Mouse (Mus musculus): ENCODE results near the gene Zfp57. TPM values are rescaled to one million over a fixed set of nuclear protein-coding genes. Genes with fewer than 3 reads are reported as not detected.

The Zfp57 gene
- polyA plus RNA-seq, 1 experiment from 2014 or later = 241 TPM

DNA sequence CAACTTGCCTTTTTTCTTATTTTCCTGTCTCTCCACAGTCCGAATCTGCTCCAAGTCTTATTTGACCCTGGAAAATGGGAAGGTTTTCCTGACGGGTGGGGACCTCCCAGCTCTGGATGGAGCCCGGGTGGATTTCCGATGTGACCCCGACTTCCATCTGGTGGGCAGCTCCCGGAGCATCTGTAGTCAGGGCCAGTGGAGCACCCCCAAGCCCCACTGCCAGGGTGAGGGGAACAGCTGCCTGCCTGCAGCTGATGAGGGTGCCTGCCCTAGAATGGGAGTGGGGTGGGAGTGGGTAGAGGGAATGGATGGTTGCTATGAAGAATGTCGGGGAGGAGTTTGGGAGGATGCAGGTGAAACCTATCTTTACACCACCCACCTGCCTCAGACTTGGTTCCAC is 47.4 kb downstream of the Zfp57 start:
- H3K27ac ChIP-seq (replicated peaks) = no peak overlapping the region
- peak overlapping the region; percentile 80 for H3K4me3 ChIP-seq
- H3K4me2 ChIP-seq = peak overlapping the region; percentile 88
- peaks cover 11% of the 10 kb centered on the region; the same call in 1 of the 2 replicates for H3K36me3 ChIP-seq
- H3K9me3 ChIP-seq = no peaks in the 10 kb centered on the region
- H3K27me3 ChIP-seq = peaks cover 5% of the 10 kb centered on the region; the same call in 1 of the 2 replicates
- 68% methylated on average over 7 of the region's 7 CpGs for WGBS
- ATAC-seq (ENCODE audit: low read depth) = no peak
- peak overlapping the region; percentile 98 for H3K9ac ChIP-seq
- H3K4me1 ChIP-seq (replicated peaks) = peaks cover 70% of the 10 kb centered on the region

- WGBS = 1% methylated on average over 39 of the region's 39 CpGs
- H3K36me3 ChIP-seq = peaks cover 25% of the 10 kb centered on the region
- H3K27ac ChIP-seq (replicated peaks) = peak overlapping the region; percentile 86
- no peaks in the 10 kb centered on the region for H3K9me3 ChIP-seq
- peak overlapping the region; percentile 88 for H3K4me2 ChIP-seq
- peaks cover 69% of the 10 kb centered on the region for H3K4me1 ChIP-seq (replicated peaks)
- H3K4me3 ChIP-seq = peak overlapping the region; percentile 80
- ATAC-seq (ENCODE audit: low read depth) = peak; percentile 1
- peak overlapping the region; percentile 93 for H3K9ac ChIP-seq
- H3K27me3 ChIP-seq = peaks cover 5% of the 10 kb centered on the region; the same call in 1 of the 2 replicates
These were observed 48.8 kb downstream of the Zfp57 start for GRCm38 (mm10) chr17:37049570-37050310.

- H3K9me3 ChIP-seq = no peaks in the 10 kb centered on the region
- H3K4me2 ChIP-seq = peak overlapping the region; percentile 88
- H3K27ac ChIP-seq (replicated peaks) = peak overlapping the region; percentile 86
- H3K9ac ChIP-seq = peak overlapping the region; percentile 93
- peak overlapping the region; percentile 80 for H3K4me3 ChIP-seq
- H3K4me1 ChIP-seq (replicated peaks) = peaks cover 63% of the 10 kb centered on the region
- peaks cover 5% of the 10 kb centered on the region; the same call in 1 of the 2 replicates for H3K27me3 ChIP-seq
- ATAC-seq (ENCODE audit: low read depth) = peak; percentile 60
- WGBS = 2% methylated on average over 22 of the region's 22 CpGs
- H3K36me3 ChIP-seq = peaks cover 32% of the 10 kb centered on the region
These were observed 49.4 kb downstream of the Zfp57 start for GRCm38 (mm10) chr17:37050399-37050798.

- peaks cover 63% of the 10 kb centered on the region for H3K4me1 ChIP-seq (replicated peaks)
- ATAC-seq (ENCODE audit: low read depth) = peak; percentile 21
These were observed 49.9 kb downstream of the Zfp57 start for GRCm38 (mm10) chr17:37050876-37051275.

GRCm38 (mm10) chr17:37051745-37052144 is 50.8 kb downstream of the Zfp57 start:
- H3K4me1 ChIP-seq (replicated peaks) = peaks cover 61% of the 10 kb centered on the region
- H3K36me3 ChIP-seq = peaks cover 45% of the 10 kb centered on the region
- peaks cover 5% of the 10 kb centered on the region; the same call in 1 of the 2 replicates for H3K27me3 ChIP-seq
- H3K4me2 ChIP-seq = peak overlapping the region; percentile 88
- no peaks in the 10 kb centered on the region for H3K9me3 ChIP-seq
- H3K9ac ChIP-seq = peak overlapping the region; percentile 93
- peak overlapping the region; percentile 80 for H3K4me3 ChIP-seq
- 55% methylated on average over 4 of the region's 4 CpGs for WGBS
- no peak overlapping the region for H3K27ac ChIP-seq (replicated peaks)
- ATAC-seq (ENCODE audit: low read depth) = no peak

More at GRCm38 (mm10) chr17:37050876-37051275, 49.9 kb downstream of the Zfp57 start:
- WGBS = under 1% methylated on average over 27 of the region's 27 CpGs
- Histone ChIP-seq H3K4me2 (peak overlapping the region; percentile 88), H3K36me3 (peaks cover 36% of the 10 kb centered on the region), H3K9me3 (no peaks in the 10 kb centered on the region), H3K27ac (replicated peaks) (peak overlapping the region; percentile 86), H3K4me3 (peak overlapping the region; percentile 80), H3K9ac (peak overlapping the region; percentile 93), H3K27me3 (peaks cover 5% of the 10 kb centered on the region; the same call in 1 of the 2 replicates)

DNA sequence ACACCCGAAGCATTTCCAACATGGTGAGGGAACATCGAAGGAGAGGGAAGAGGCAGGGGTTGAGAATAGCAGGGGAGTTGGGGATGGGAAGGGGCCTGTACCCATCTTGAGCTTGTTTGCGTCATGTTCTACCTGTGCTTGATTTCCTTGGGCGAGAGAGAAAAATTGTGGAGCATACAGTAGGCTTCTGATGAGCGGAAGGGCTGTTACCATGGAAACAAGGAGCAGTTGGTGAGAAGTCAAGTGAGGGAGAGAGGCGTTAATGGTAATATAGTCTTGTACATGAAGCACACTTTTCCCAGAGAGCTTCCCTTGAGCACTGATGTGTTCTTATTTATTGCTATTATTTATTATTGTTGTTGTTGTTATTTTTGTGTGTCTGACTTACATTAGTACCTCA is 56.0 kb downstream of the Zfp57 start:
- no peak for ATAC-seq (ENCODE audit: low read depth)
- H3K36me3 ChIP-seq = peaks cover 97% of the 10 kb centered on the region
- WGBS = 77% methylated on average over 6 of the region's 6 CpGs
- H3K4me3 ChIP-seq = no peak overlapping the region
- no peak overlapping the region for H3K27ac ChIP-seq (replicated peaks)
- H3K4me2 ChIP-seq = no peak overlapping the region
- peaks cover 15% of the 10 kb centered on the region for H3K4me1 ChIP-seq (replicated peaks)
- no peaks in the 10 kb centered on the region for H3K9me3 ChIP-seq
- H3K9ac ChIP-seq = no peak overlapping the region
- no peaks in the 10 kb centered on the region for H3K27me3 ChIP-seq

Other genes starting within 250 kb of the Zfp57 start
- not detected in 2 replicates for gene H2-M10.5, start 228.3 kb upstream of the Zfp57 start, polyA plus RNA-seq (2015; fragmentation: Nextera tagmentation; extraction: Ambion mirVana)
- gene H2-M10.6, start 189.0 kb upstream of the Zfp57 start, polyA plus RNA-seq (2015; fragmentation: Nextera tagmentation; extraction: Ambion mirVana) = not detected in 2 replicates
- gene Trim26, start 164.0 kb upstream of the Zfp57 start, polyA plus RNA-seq (2015; fragmentation: Nextera tagmentation; extraction: Ambion mirVana) = 48.0 and 48.2 TPM in 2 replicates
- gene Trim15, start 134.0 kb upstream of the Zfp57 start, polyA plus RNA-seq (2015; fragmentation: Nextera tagmentation; extraction: Ambion mirVana) = 0.43 and 0.61 TPM in 2 replicates
- gene Trim10, start 131.6 kb upstream of the Zfp57 start, polyA plus RNA-seq (2015; fragmentation: Nextera tagmentation; extraction: Ambion mirVana) = 1.3 and 1.6 TPM in 2 replicates
- not detected in 2 replicates for gene Trim40, start 111.0 kb upstream of the Zfp57 start, polyA plus RNA-seq (2015; fragmentation: Nextera tagmentation; extraction: Ambion mirVana)
- gene Trim31, start 103.0 kb upstream of the Zfp57 start, polyA plus RNA-seq (2015; fragmentation: Nextera tagmentation; extraction: Ambion mirVana) = not detected in 2 replicates
- gene Rnf39, start 58.2 kb upstream of the Zfp57 start, polyA plus RNA-seq (2015; fragmentation: Nextera tagmentation; extraction: Ambion mirVana) = 1.1 and 1.3 TPM in 2 replicates
- gene Ppp1r11, start 49.4 kb upstream of the Zfp57 start, polyA plus RNA-seq (2015; fragmentation: Nextera tagmentation; extraction: Ambion mirVana) = 181 and 191 TPM in 2 replicates
- 71.7 and 72.7 TPM in 2 replicates for gene Znrd1, start 42.6 kb upstream of the Zfp57 start, polyA plus RNA-seq (2015; fragmentation: Nextera tagmentation; extraction: Ambion mirVana)
- gene Znrd1as, start 42.6 kb upstream of the Zfp57 start, polyA plus RNA-seq (2015; fragmentation: Nextera tagmentation; extraction: Ambion mirVana) = 5.8 and 6.4 TPM in 2 replicates
- gene 2410137M14Rik, start 19.9 kb upstream of the Zfp57 start, polyA plus RNA-seq (2015; fragmentation: Nextera tagmentation; extraction: Ambion mirVana) = 0.31 TPM in 1 of 2 replicates, not detected in the other
- 1.6 and 2.3 TPM in 2 replicates for gene H2-M5, start 11.6 kb upstream of the Zfp57 start, polyA plus RNA-seq (2015; fragmentation: Nextera tagmentation; extraction: Ambion mirVana)
- 1.2 and 1.7 TPM in 2 replicates for gene Mog, start 22.2 kb downstream of the Zfp57 start, polyA plus RNA-seq (2015; fragmentation: Nextera tagmentation; extraction: Ambion mirVana)
- gene Gabbr1, start 44.8 kb downstream of the Zfp57 start, polyA plus RNA-seq (2015; fragmentation: Nextera tagmentation; extraction: Ambion mirVana) = 56.2 and 57.0 TPM in 2 replicates
- not detected in 2 replicates for gene Olfr90, start 87.3 kb downstream of the Zfp57 start, polyA plus RNA-seq (2015; fragmentation: Nextera tagmentation; extraction: Ambion mirVana)
- not detected in 2 replicates for gene Olfr91, start 97.1 kb downstream of the Zfp57 start, polyA plus RNA-seq (2015; fragmentation: Nextera tagmentation; extraction: Ambion mirVana)
- not detected in 2 replicates for gene Olfr92, start 118.9 kb downstream of the Zfp57 start, polyA plus RNA-seq (2015; fragmentation: Nextera tagmentation; extraction: Ambion mirVana)
- not detected in 2 replicates for gene Olfr93, start 160.3 kb downstream of the Zfp57 start, polyA plus RNA-seq (2015; fragmentation: Nextera tagmentation; extraction: Ambion mirVana)
- not detected in 2 replicates for gene Ubd, start 192.7 kb downstream of the Zfp57 start, polyA plus RNA-seq (2015; fragmentation: Nextera tagmentation; extraction: Ambion mirVana)
- not detected in 2 replicates for gene Olfr94, start 199.8 kb downstream of the Zfp57 start, polyA plus RNA-seq (2015; fragmentation: Nextera tagmentation; extraction: Ambion mirVana)
- not detected in 2 replicates for gene Olfr95, start 212.0 kb downstream of the Zfp57 start, polyA plus RNA-seq (2015; fragmentation: Nextera tagmentation; extraction: Ambion mirVana)
- not detected in 2 replicates for gene Olfr96, start 219.0 kb downstream of the Zfp57 start, polyA plus RNA-seq (2015; fragmentation: Nextera tagmentation; extraction: Ambion mirVana)
- gene Olfr97, start 236.2 kb downstream of the Zfp57 start, polyA plus RNA-seq (2015; fragmentation: Nextera tagmentation; extraction: Ambion mirVana) = not detected in 2 replicates

All from neural tube, embryonic 13.5 days (tissue).